Mouse (Mus musculus) urinary bladder, postnatal 10 days (tissue): Measurements from ENCODE around the gene Aip.

Experiments
- DNase-seq: peaks from one replicate; pipeline ENCODE4 v3.0.0; 2022; ENCODE audit warnings: low spot score

Gene Aip

GRCm38 (mm10) chr19:4125741-4126696, at the start of gene Aip:
Gene Aip, minus strand, starts transcription at chr19:4125858.
- DNase-seq: peak; percentile 90

GRCm38 (mm10) chr19:4172925-4173324, 47.3 kb upstream of the Aip start:
- DNase-seq: no peak

DNA sequence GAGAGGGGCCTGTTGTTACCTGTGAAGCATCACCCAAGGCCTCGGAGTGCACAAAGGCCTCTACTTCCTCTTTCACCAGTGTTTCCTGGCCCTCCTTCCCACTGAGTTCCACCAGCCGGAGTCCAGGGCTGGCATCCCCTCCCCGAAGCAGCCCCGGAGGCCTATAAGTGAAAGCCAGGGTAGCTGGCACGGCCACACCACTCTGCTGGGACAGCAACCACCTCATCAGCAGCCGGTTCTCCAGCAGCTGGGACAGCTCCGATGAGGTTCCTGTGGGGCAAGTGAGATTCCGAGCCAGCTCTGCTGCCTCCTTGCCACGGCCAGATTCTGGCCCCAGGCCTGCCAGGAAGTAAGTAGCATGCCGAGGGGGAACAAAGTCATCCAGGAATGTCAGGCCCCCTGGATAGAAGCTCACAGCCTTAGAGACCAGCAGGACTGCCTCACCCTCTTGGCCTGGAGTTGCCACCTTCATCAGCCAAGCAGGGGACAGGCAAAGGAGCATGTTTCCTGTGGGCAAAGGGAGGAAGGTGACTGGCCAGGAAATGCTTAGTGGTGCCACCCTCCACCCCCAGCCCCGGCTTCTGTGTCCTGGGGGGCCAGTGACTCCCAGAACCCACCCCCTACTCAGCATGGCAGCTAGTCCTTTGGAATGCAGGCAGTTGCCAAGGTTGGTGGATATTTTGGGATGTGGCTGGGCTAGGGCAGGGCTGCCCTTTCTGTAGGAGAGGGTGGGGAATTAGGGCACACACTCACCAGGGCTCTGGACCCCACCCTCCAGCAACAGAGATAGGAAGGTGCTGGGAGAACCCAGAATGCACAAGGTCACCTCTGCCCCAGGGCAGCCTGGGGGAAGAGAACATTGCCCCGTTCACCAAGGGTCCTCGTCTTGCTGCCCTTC, 46.0 kb upstream of the Aip start:
- no peak for DNase-seq

- no peak for DNase-seq
Measured at GRCm38 (mm10) chr19:4170723-4171392, 45.2 kb upstream of the Aip start.

GRCm38 (mm10) chr19:4169810-4170209, 44.2 kb upstream of the Aip start:
- no peak for DNase-seq

DNA sequence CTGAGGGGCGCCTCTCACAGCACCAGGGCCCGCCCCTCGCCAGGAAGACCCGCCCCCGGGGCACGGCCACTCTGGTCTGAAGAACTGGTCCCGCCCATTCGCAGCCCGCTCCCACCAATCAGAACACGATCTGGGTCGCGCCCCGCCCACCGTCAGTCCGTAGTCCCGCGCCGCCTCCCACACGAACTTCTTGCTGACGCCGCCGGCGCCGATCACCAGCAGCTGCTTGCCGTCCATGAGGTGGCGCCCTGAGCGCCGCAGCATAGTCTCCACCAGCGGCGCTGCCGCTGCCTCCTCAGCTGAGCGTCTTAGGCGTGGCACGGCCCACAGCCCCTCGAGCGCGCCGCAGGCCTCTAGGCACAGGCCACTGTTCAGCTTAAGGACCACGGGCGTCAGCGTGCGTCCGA, 43.7 kb upstream of the Aip start:
- DNase-seq: peak; percentile 98

- DNase-seq: no peak
Measured at GRCm38 (mm10) chr19:4166678-4167476, 41.2 kb upstream of the Aip start.

DNA sequence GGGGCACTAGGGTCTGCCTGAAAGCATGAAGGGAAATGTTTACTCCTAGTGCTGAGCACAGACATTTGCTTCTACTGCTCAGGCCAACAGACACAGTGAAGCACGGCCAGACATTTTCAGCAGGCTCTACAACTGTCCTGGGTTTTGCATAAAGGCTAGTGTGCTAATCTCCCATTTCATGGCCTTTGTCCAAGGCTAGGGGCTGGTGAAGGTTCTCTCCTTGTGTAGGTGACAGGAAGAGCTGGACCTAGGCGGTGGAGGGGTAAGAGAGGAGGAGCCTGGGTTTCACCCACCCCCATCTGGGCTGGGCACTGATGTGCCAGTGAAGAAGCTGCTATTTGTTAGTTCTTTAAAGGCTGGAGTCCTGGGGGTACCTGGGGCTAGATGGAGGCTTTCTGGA, 39.1 kb upstream of the Aip start:
- DNase-seq: no peak

- DNase-seq: no peak
Measured at GRCm38 (mm10) chr19:4164100-4164499, 38.4 kb upstream of the Aip start.

- DNase-seq: no peak
Measured at GRCm38 (mm10) chr19:4163543-4163887, 37.9 kb upstream of the Aip start.

- peak; percentile 92 for DNase-seq
Measured at GRCm38 (mm10) chr19:4162646-4163542, 37.2 kb upstream of the Aip start, which contains the start of gene Rps6kb2. Gene Rps6kb2, minus strand, starts transcription at chr19:4163354.

DNA sequence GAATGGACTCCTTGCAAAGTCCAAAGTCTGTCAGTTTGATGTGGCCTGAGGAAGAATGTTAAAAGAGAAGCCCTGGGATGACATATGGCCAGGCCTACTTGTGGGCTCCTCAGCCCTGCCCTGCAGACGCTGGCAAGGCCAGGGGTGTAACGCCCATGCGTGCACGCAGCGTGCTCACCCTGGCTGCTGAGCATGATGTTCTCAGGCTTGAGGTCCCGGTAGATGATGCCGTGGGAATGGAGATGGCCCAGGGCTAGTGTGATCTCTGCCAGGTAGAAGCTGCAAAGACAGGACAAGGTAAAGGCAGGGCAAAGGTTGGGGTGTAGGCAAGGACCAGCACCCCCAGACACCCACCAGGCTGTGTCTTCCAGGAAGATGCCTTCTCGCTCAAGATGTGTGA, 33.4 kb upstream of the Aip start:
- DNase-seq: no peak

DNA sequence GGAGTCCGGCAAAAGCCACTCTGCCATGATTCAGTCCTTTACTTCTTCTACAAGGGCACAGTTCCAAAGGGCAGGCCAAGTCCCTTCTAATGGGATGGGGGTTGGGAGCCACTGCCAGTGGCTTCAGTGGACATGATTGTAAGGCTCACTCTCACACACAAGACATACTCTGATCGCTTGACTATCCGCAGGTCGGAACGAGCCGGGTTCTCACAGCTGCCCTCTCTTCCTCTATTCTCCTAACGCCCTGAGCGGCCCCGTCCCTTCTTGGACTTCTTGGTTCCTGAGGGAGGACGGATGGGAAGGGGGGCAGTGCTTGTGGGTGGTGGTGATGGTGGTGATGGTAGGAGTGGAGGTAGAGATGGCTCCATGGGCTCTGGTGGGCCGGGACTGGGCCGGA, 31.1 kb upstream of the Aip start:
- no peak for DNase-seq

- DNase-seq: no peak
Measured at GRCm38 (mm10) chr19:4156073-4156579, 30.5 kb upstream of the Aip start.

DNA sequence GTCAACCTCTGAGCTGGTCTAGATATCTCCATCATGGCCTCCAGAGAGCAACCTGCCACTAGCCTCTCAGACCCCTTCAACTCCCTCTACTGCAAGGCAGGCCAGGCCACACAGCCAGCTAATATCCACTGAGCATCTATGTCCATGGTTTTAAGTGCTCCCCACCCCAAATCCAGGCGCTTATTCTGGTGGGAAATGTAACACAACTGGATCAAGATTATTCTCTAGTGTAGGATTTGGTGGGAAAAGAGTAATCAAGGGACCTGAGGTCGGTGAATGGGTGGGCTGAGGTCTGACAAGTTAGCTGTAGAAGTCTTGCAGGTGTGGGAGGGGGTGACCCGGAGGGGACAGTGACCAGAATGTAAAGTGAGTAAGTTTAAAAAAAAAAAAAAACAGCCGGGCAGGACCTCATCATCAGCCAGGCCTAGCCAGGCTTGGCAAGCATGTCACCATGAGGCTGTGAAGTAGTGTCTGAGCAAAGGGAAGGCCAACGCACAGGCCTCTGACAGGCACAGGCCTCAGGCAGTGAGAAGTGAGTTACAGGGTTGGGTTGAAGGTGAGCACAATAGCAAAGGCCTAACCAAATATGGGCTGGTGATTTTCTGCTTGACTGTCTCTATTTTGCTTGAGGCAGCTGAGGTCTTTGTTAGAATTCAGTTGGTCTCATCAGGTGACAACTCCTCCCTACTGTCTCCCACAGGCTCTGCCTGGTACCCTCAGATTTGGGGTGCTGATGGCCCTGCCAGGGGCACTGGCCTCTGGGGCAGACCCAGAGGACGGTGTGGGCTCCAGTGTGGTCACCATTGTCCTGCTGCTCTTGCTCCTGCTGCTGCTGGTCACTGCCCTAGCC, 29.8 kb upstream of the Aip start:
- no peak for DNase-seq

DNA sequence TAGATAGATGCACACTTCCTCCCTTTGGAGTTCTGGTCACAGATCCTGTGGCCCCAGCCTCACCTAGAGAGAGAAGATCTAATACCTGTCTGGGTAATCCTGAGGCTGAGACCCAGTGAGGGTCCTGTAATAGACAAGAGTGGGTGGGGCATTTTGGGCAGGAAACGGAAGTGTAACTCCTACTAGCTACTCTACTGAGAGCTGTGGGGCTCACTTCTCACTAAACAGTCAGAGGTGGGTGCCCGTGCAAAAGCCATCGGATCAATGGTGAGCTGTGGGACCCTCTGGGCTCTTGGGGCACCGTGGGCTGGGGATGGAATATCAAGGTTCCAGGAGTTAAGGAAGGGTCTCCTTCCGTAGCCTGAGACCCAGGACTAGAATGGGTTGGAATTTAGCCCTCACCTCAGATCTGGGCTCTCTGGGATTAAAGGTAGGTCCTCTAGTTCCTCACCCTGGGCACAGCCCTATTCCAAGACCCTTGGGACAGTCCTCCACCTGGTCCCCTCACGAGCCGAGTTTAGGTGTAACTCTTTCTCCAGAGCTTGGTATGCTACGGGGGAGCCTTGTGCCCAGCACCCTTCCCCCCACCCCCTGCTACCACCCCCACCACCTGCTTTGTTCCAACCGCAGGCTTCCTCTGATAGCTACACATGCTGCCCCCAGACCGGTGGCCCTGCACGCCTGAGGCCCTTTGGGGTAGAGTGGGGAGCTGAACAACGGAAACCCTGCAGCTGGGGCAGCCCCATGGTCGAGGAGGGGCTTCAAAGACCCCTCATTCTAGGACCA, 29.0 kb upstream of the Aip start:
- DNase-seq: no peak

GRCm38 (mm10) chr19:4153232-4153654, 27.6 kb upstream of the Aip start, which contains the start of gene Ptprcap:
Gene Ptprcap, plus strand, starts transcription at chr19:4153604.
- DNase-seq: no peak
